Comparison of ENCODE assay signal across 17 mouse cellular contexts in the genomic region with DNA sequence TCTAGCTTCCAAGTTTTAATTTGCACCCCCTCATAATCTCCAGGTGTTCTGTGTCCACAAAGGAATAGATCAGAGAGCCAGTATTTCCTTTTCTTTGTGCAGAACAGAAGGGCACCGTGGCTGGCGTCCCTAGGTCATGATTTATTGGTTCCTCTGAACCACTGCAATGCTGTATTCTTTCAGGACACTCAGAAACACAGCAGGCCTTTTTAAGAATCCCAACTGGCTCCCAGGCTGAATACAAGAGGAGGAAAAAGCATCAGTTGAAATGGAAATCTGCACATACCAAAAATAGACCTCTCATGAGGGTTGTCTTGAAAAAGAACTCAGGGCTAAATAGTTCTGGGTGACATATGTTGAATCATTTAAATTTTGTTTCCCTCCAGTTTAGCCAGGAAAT.
A peak's percentile ranks its signal among the peaks of the same experiment; 100 is the strongest.
DNase-seq lines count a peak whose midpoint lies in the region; ATAC-seq and TF ChIP-seq lines count a peak whose summit lies in the region.
"Had no signal": no experiment of that assay in that cellular context is flagged by ENCODE, and none has a peak within 500 bp of the region (broad histone marks: within the 10 kb centered on the region; RNA-seq: fewer than 3 reads in every experiment).

No protein-coding gene starts in this region.

- no peak for TF ChIP-seq CTCF in kidney, adult 2 months (conservative IDR thresholded peaks at IDR 0.05; ENCODE audit: insufficient read depth, insufficient read length, low read depth, low read length)

- no peak for DNase-seq in frontal cortex, postnatal 25 days (ENCODE audit: low spot score in 2 of 2)
- peak; percentile 14 for DNase-seq in kidney, postnatal 14 days
- DNase-seq in kidney, adult 2 months = no peak
- DNase-seq in R1 (ENCODE audit: low read depth, low spot score) = peak; percentile 7
- peak; percentile 15 to 17 for DNase-seq in left cerebral cortex, postnatal 14 days (ENCODE audit: low spot score in 2 of 2)
- no peak for DNase-seq in spleen, postnatal 4 days (ENCODE audit: low spot score in 2 of 2)
- no peak for DNase-seq in spleen, postnatal 14 days (ENCODE audit: low spot score in 2 of 2)
- DNase-seq: adrenal gland, postnatal 25 days; gastrocnemius, postnatal 14 days; liver; lung, embryonic 14.5 days; thymus, postnatal 25 days had no signal

- no peaks in the 10 kb centered on the region for H3K27me3 ChIP-seq in kidney, adult 2 months (replicated peaks; ENCODE audit: control insufficient read depth, insufficient read depth, low read length)
- H3K27me3 ChIP-seq: heart, embryonic 13.5 days; hindbrain, embryonic 12.5 days; megakaryocyte, embryonic 14.5 days had no signal

- intact Hi-C loops in left cerebral cortex, postnatal 14 days (cut with DNase I) = no loop called here

- 20% methylated on average over 2 of the region's 2 CpGs for WGBS in kidney, adult 2 months

- ATAC-seq in frontal cortex, adult (ENCODE audit: low TSS enrichment) = peak; percentile 95
- ATAC-seq: intestine, postnatal 0 days had no signal

- no peak overlapping the region for H3K4me3 ChIP-seq in kidney, adult 2 months (ENCODE audit: insufficient read depth, low read depth, low read length)
- H3K4me3 ChIP-seq: heart, embryonic 13.5 days; hindbrain, embryonic 12.5 days; megakaryocyte, embryonic 14.5 days had no signal

- no peak overlapping the region for H3K27ac ChIP-seq in kidney, adult 2 months (ENCODE audit: insufficient read depth, low read depth, low read length)
- H3K27ac ChIP-seq: heart, embryonic 13.5 days; hindbrain, embryonic 12.5 days had no signal

- no peaks in the 10 kb centered on the region for H3K4me1 ChIP-seq in kidney, adult 2 months (ENCODE audit: control insufficient read depth, insufficient read depth, low read length)
- H3K4me1 ChIP-seq: heart, embryonic 13.5 days; hindbrain, embryonic 12.5 days; megakaryocyte, embryonic 14.5 days had no signal

- no peak for TF ChIP-seq POLR2A in kidney, adult 2 months (IDR thresholded peaks at IDR 0.05; ENCODE audit: low read depth, low read length)

- no peaks in the 10 kb centered on the region for H3K36me3 ChIP-seq in kidney, adult 2 months (ENCODE audit: control insufficient read depth, insufficient read depth, low read length)
- H3K36me3 ChIP-seq: heart, embryonic 13.5 days; hindbrain, embryonic 12.5 days had no signal

Comparison
In these comparisons a context has a peak if more than half of its experiments do, and no peak if none do; other contexts are left out.
1. DNase-seq: peak in kidney, postnatal 14 days (single experiment), R1 (single experiment) and left cerebral cortex, postnatal 14 days (2 of 2); none in frontal cortex, postnatal 25 days (0 of 2), kidney, adult 2 months (single experiment), spleen, postnatal 4 days (0 of 2) and spleen, postnatal 14 days (0 of 2).